Mouse (Mus musculus) hindbrain, embryonic 14.5 days (tissue): ENCODE data around the gene Zbtb46. TPM values are rescaled to one million over a fixed set of nuclear protein-coding genes. Genes with fewer than 3 reads are reported as not detected.

Experiments used
- ATAC-seq: fragments of 200-750 bp; cut with Nextera tagmentation; 2 replicates; pipeline ENCODE4 v1.8.0; 2017; ENCODE audit warnings: moderate number of reproducible peaks, mild to moderate bottlenecking, moderate TSS enrichment, moderate library complexity; ENCODE audit not compliant: low FRiP score
- DNase-seq: peaks from one replicate; pipeline ENCODE4 v3.0.0-alpha.2; 2015; ENCODE audit warnings: low spot score
- H3K27ac ChIP-seq: fragments of 300-500 bp; sonication (generic); 2 replicates; pipeline ENCODE4 v1.5.1; 2014; ENCODE audit warnings: mild to moderate bottlenecking, moderate library complexity
- H3K27me3 ChIP-seq: fragments of 300-500 bp; sonication (generic); 2 replicates; pipeline ENCODE4 v1.6.1; 2014; ENCODE audit warnings: mild to moderate bottlenecking, low read length, mixed read lengths; ENCODE audit not compliant: control insufficient read depth, insufficient read depth
- H3K36me3 ChIP-seq: fragments of 300-500 bp; sonication (generic); replicated peaks from 2 replicates; pipeline ENCODE4 v1.6.1; 2014; ENCODE audit not compliant: control insufficient read depth, insufficient read depth
- H3K4me1 ChIP-seq: fragments of 300-500 bp; sonication (generic); replicated peaks from 2 replicates; pipeline ENCODE4 v1.6.1; 2014; ENCODE audit warnings: antibody characterized with exemption, low read length, mixed read lengths; ENCODE audit not compliant: control insufficient read depth, insufficient read depth
- H3K4me2 ChIP-seq: fragments of 300-500 bp; sonication (generic); replicated peaks from 2 replicates; pipeline ENCODE4 v1.6.1; 2014; ENCODE audit warnings: mild to moderate bottlenecking, moderate library complexity
- H3K4me3 ChIP-seq: fragments of 300-500 bp; sonication (generic); replicated peaks from 2 replicates; pipeline ENCODE4 v1.5.1; 2014; ENCODE audit warnings: mild to moderate bottlenecking, low read length
- H3K9ac ChIP-seq: fragments of 300-500 bp; sonication (generic); 2 replicates; pipeline ENCODE4 v1.6.1; 2014
- H3K9me3 ChIP-seq: fragments of 300-500 bp; sonication (generic); 2 replicates; pipeline ENCODE4 v1.6.1; 2016; ENCODE audit warnings: low read length; ENCODE audit not compliant: control insufficient read depth
- WGBS: fragments of 180-500 bp; shearing (Covaris S2); extraction: QIAGEN DNeasy Blood & Tissue Kit; methylation state at CpG from one replicate; pipeline ENCODE4 v1.1.7; 2014; 5-methylcytosine and 5-hydroxymethylcytosine counted together
- polyA plus RNA-seq: library from polyadenylated mRNA; unstranded; fragments of >200 nt; fragmentation: Nextera tagmentation; extraction: Ambion mirVana; gene quantifications from 2 replicates; pipeline ENCODE4 v1.2.1, GENCODE M21; 2014

Zbtb46 gene
- polyA plus RNA-seq, 1 experiment from 2014 or later, result 19.2 TPM

DNA sequence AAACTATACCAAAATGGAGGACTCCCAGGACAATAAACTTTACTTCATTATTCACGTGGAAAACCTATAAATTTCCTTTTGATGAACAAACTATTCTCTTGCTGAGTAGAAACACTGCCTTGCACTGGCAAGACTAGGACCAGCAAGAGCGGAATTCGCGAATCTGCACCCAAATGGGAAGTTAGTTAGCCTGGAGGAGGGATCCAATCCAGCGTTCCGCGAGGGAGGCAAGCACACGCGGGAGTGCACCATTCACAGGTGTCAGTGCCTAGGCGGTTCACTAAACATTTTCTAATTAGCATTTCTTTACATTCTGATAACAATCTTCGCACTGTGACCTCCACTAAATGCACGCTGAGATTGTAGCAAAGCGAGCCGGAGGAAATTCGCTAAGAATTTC lies 1.4 kb downstream of the Zbtb46 start:
- Histone ChIP-seq H3K36me3 (no peaks in the 10 kb centered on the region), H3K27me3 (no peaks in the 10 kb centered on the region), H3K4me2 (peak overlapping the region; percentile 92), H3K9me3 (no peaks in the 10 kb centered on the region), H3K27ac (no peak overlapping the region), H3K4me1 (peaks cover 27% of the 10 kb centered on the region), H3K4me3 (peak overlapping the region; percentile 98), H3K9ac (peak overlapping the region; percentile 95)
- WGBS, result 2% methylated on average over 15 of the region's 15 CpGs
- no peak for ATAC-seq
- no peak for DNase-seq

DNA sequence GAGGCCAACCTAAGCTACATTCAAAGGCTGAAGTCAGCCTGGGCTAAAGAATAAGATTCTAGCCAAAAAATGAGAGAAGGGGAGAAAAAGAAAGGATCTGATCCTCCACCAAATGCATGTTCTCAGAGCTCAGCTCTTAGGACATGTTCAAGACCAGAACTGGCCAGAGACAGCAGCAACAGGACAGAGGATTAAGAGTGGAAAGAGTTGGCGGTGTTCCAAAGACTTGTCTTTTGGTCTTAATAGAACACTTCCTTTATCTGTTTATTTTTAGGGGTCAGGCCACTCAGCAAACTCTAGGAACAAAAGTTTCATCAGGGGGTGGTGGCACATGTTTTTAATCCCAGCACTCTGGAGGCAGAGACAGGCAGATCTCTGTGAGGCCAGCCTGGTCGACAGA lies 3.3 kb downstream of the Zbtb46 start:
- Histone ChIP-seq H3K27me3 (no peaks in the 10 kb centered on the region), H3K4me2 (no peak overlapping the region), H3K9ac (no peak overlapping the region), H3K4me3 (no peak overlapping the region), H3K36me3 (no peaks in the 10 kb centered on the region), H3K27ac (no peak overlapping the region), H3K9me3 (no peaks in the 10 kb centered on the region), H3K4me1 (peaks cover 25% of the 10 kb centered on the region)
- ATAC-seq (no peak), DNase-seq (no peak)
- WGBS, result 80% methylated on average over 2 of the region's 2 CpGs

DNA sequence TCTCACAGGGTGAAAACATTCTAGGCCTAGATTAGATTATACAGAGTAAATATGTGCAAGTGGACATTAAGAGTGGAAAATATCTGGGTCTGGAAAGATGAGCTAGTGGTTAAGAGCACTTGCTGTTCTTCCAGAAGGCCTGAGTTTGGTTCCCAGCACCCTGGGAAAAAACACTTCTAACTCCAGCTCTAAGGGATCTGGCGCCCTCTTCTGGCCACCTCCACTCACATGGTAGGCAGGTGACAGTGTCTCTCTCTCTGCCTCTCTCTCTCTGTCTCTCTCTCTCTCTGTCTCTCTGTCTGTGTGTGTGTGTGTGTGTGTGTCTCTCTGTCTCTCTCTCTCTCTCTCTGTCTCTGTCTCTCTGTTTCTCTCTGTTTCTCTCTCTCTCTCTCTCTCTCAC lies 6.0 kb downstream of the Zbtb46 start:
- DNase-seq, result no peak
- WGBS, result 50% methylated on average over 1 of the region's 1 CpGs
- Histone ChIP-seq H3K4me3 (no peak overlapping the region), H3K9ac (no peak overlapping the region), H3K27ac (no peak overlapping the region), H3K36me3 (no peaks in the 10 kb centered on the region), H3K4me1 (peaks cover 16% of the 10 kb centered on the region), H3K4me2 (no peak overlapping the region), H3K27me3 (no peaks in the 10 kb centered on the region), H3K9me3 (no peaks in the 10 kb centered on the region)
- ATAC-seq, result no peak

DNA sequence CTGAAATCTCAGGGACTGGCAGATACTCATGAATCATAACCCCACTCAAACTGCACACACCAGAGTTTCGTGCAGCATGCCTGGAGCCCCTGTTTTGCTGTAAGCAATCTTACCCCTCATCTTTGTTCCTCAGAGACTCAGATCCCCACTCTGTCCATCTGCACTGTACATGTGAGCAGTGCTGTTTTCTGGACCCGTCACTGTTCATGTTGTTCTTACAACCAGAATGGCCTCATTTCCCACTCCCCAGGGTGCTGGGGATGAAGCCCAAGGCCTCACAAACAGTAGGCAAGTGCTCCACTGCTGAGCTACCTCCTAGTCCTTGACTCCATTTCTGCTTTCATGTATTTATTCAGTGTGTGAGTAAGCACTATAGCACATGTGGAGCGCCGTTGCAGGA lies 7.0 kb downstream of the Zbtb46 start:
- Histone ChIP-seq H3K4me1 (peaks cover 6% of the 10 kb centered on the region), H3K9me3 (no peaks in the 10 kb centered on the region), H3K36me3 (no peaks in the 10 kb centered on the region), H3K9ac (no peak overlapping the region), H3K4me2 (no peak overlapping the region), H3K27me3 (no peaks in the 10 kb centered on the region), H3K27ac (no peak overlapping the region), H3K4me3 (no peak overlapping the region)
- DNase-seq (no peak), ATAC-seq (no peak)
- 80% methylated on average over 4 of the region's 4 CpGs for WGBS

DNA sequence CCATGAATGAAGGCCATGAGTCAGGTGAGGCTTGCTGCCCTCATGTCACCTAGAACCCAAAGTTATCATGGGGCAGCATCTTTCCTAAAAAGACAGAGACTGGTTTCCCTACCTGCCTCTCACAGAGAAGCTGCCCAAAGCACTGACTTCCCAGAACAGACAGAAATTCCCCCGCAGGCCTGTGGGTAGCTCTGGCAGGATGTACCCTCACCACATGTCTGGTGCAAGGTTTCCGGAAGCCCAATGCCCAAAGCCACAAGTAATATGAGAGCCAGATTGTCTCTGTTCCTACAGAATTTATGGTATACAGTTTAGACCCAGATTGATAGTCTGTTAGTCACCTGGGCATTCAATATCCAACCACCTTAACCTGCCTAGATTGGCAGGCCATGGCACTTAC lies 16.2 kb downstream of the Zbtb46 start:
- Histone ChIP-seq H3K9ac (no peak overlapping the region), H3K9me3 (no peaks in the 10 kb centered on the region), H3K4me1 (no peaks in the 10 kb centered on the region), H3K27ac (no peak overlapping the region), H3K27me3 (no peaks in the 10 kb centered on the region), H3K4me2 (no peak overlapping the region), H3K4me3 (no peak overlapping the region), H3K36me3 (no peaks in the 10 kb centered on the region)
- DNase-seq (no peak), ATAC-seq (no peak)
- WGBS, result 94% methylated on average over 2 of the region's 2 CpGs

DNA sequence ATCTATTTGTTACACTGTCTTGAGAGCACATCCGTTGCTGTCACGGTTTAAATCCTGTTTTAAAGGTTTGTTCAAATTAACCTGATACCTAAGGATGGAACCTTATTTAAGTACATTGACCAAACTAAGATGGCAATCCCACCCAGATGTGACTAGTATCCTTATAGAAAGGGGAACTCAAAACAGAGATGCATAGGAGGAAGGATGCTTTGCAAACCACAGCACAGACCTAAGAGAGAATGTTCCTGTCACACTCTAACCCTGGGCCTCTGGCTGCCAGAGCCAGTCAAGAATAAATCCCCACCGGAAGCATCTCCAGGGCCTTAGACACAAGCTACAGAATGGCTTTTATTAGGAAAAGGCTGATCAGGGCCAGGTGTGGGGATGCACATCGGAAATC lies 21.1 kb downstream of the Zbtb46 start:
- WGBS, result 88% methylated on average over 4 of the region's 4 CpGs
- H3K36me3 ChIP-seq, result no peaks in the 10 kb centered on the region
- no peaks in the 10 kb centered on the region for H3K9me3 ChIP-seq
- no peaks in the 10 kb centered on the region for H3K27me3 ChIP-seq
- ATAC-seq (no peak), DNase-seq (no peak)
- no peak overlapping the region for H3K27ac ChIP-seq
- H3K4me1 ChIP-seq, result no peaks in the 10 kb centered on the region
- H3K4me3 ChIP-seq, result no peak overlapping the region
- H3K4me2 ChIP-seq, result no peak overlapping the region
- H3K9ac ChIP-seq, result no peak overlapping the region

DNA sequence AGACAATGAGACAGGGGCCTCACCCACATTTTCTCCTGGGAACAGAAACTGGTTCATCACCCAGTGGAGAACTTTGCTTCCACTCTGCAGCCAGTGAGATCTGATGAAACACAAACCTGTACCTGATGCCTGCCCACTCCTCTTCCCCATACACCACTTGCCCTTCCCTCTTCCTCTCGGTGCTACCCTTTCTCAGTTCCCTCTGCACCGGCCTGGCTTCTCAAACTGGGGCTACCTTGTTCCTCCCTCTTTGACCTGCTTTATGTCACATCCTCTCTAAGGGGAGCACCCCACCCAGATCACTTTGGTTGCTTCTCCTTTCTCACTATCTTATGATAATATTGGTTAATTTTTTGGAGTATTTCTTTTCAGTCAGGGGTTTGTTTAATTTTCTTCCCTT lies 23.0 kb downstream of the Zbtb46 start:
- H3K9ac ChIP-seq, result no peak overlapping the region
- no peak for DNase-seq
- H3K4me2 ChIP-seq, result no peak overlapping the region

DNA sequence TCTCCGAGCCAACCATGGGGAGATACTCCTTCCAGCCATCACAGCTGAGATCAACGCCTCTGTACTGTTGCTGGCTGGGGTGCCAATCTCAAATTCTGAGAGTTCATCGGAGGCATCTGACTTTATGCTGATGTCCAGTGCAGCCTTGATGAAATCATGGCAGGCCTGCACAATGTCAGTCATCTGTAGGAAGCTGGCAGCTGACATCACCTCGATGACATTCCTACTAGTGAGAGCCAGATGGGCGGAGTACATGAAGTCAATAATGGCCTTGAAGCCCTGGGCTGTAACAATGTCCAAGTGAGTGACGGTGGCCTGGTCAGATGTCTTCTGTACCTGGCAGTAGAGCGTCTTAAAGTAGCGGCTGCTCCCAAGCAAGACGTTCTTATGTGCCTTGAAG lies 35.4 kb downstream of the Zbtb46 start:
- WGBS, result 92% methylated on average over 9 of the region's 9 CpGs

More for the DNA sequence above, 23.0 kb downstream of the Zbtb46 start:
- Histone ChIP-seq H3K4me1 (no peaks in the 10 kb centered on the region), H3K27ac (no peak overlapping the region), H3K4me3 (no peak overlapping the region), H3K36me3 (no peaks in the 10 kb centered on the region), H3K9me3 (no peaks in the 10 kb centered on the region), H3K27me3 (no peaks in the 10 kb centered on the region)
- 92% methylated on average over 2 of the region's 2 CpGs for WGBS
- ATAC-seq, result no peak

DNA sequence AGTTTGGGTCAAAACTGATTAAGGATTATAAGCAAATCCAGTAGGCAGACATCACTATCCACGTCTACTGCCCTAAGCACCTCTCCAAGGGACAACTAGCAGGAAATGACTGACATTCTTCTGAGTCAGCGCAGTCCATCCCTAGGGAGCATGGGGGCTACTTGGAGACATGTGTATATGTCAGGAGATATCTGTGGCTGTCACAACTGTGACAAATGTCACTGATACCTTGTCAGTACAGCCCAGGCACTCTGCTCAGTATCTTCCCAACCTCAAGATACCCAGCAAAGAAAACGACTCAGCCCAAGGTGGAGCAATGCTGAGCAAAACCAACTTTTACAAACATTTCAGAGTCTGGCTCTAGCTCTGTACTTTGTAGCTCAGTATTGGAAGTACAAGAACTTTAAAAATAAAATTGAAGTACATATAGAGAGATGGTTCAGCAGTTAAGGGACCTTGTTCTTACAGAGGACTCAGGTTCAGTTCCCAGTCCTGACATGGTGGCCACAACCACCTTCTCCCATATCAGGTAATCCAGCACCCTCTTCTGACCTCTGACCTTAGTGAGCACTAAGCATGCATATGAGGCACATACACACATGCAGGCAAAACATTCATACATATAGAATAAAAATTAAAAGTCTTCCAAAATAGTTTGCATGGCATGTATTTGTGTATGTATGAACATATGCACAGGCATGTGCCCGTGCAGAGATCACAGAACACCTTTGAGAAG lies 38.2 kb downstream of the Zbtb46 start:
- Histone ChIP-seq H3K36me3 (peaks cover 18% of the 10 kb centered on the region), H3K9me3 (no peaks in the 10 kb centered on the region), H3K27me3 (no peaks in the 10 kb centered on the region), H3K4me2 (no peak overlapping the region), H3K4me3 (no peak overlapping the region), H3K27ac (no peak overlapping the region), H3K9ac (no peak overlapping the region), H3K4me1 (no peaks in the 10 kb centered on the region)
- DNase-seq (no peak), ATAC-seq (no peak)
- WGBS, result 82% methylated on average over 4 of the region's 4 CpGs

More for the DNA sequence above, 35.4 kb downstream of the Zbtb46 start:
- Histone ChIP-seq H3K27me3 (no peaks in the 10 kb centered on the region), H3K4me2 (no peak overlapping the region), H3K4me1 (no peaks in the 10 kb centered on the region), H3K4me3 (no peak overlapping the region), H3K27ac (no peak overlapping the region), H3K9me3 (no peaks in the 10 kb centered on the region), H3K36me3 (peaks cover 18% of the 10 kb centered on the region), H3K9ac (no peak overlapping the region)
- ATAC-seq (no peak), DNase-seq (no peak)

DNA sequence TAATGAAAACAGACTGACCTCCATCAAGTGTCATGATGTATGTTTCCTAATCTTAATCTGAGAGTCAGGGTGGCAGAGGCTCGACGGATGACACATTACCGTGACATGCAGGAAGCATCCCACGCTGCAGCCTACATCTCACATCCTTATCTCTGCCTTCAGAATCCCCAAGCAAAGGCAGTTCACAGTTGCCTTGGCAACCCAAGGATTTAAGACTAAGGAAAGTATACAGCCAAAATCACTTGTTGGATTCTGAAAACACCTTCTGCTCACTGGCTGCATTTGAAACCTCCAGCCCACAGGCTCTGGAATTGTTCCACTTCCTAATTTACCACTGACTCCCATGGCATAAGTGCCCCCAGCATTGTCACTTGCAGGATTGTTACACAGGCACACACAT lies 38.8 kb downstream of the Zbtb46 start:
- 86% methylated on average over 4 of the region's 4 CpGs for WGBS
- no peak for DNase-seq
- no peaks in the 10 kb centered on the region for H3K27me3 ChIP-seq

More for the DNA sequence above, 38.8 kb downstream of the Zbtb46 start:
- no peak for ATAC-seq
- Histone ChIP-seq H3K9me3 (no peaks in the 10 kb centered on the region), H3K9ac (no peak overlapping the region), H3K36me3 (peaks cover 18% of the 10 kb centered on the region), H3K4me1 (no peaks in the 10 kb centered on the region), H3K4me2 (no peak overlapping the region), H3K27ac (no peak overlapping the region), H3K4me3 (no peak overlapping the region)
